Mouse (Mus musculus) frontal cortex, postnatal 14 days (tissue): ENCODE results near the gene Gucd1.
"Not testable (repeated sequence)": the region's sequence is repeated elsewhere in the genome, so short reads cannot be mapped to it uniquely, and the experiment has no call there.

ENCODE experiments used
- DNase-seq, 2 experiments: peaks; one replicate each; pipeline ENCODE4 v3.0.0; 2022; ENCODE audit warnings: low spot score in 2 of 2

The Gucd1 gene

GRCm38 (mm10) chr10:75438132-75438810 lies 79.5 kb downstream of the Gucd1 start:
- peak in 1 of 2 experiments; percentile 33 for DNase-seq

- no peak for DNase-seq
Measured at GRCm38 (mm10) chr10:75437284-75437683, 80.5 kb downstream of the Gucd1 start.

GRCm38 (mm10) chr10:75436604-75437217 lies 81.1 kb downstream of the Gucd1 start:
- DNase-seq = peak; percentile 53 to 87

GRCm38 (mm10) chr10:75430633-75431032 lies 87.1 kb downstream of the Gucd1 start:
- no peak for DNase-seq

GRCm38 (mm10) chr10:75430147-75430537 lies 87.6 kb downstream of the Gucd1 start:
- DNase-seq = no peak

- DNase-seq = no peak
Measured at GRCm38 (mm10) chr10:75429522-75430146, 88.1 kb downstream of the Gucd1 start.

- no peak for DNase-seq
Measured at GRCm38 (mm10) chr10:75429004-75429380, 88.8 kb downstream of the Gucd1 start.

- DNase-seq = no peak
Measured at GRCm38 (mm10) chr10:75428049-75429003, 89.4 kb downstream of the Gucd1 start.

- DNase-seq = no peak
Measured at GRCm38 (mm10) chr10:75424498-75424901, 93.3 kb downstream of the Gucd1 start.

- no peak for DNase-seq
Measured at GRCm38 (mm10) chr10:75418747-75419146, 99.0 kb downstream of the Gucd1 start.

GRCm38 (mm10) chr10:75417363-75418042 lies 100.3 kb downstream of the Gucd1 start:
- no peak for DNase-seq

- DNase-seq = no peak
Measured at GRCm38 (mm10) chr10:75414925-75415324, 102.8 kb downstream of the Gucd1 start.

- no peak for DNase-seq
Measured at GRCm38 (mm10) chr10:75412114-75413103, 105.4 kb downstream of the Gucd1 start.

GRCm38 (mm10) chr10:75411343-75412113 lies 106.2 kb downstream of the Gucd1 start:
- not testable (repeated sequence) for DNase-seq

GRCm38 (mm10) chr10:75407741-75408140 lies 110.0 kb downstream of the Gucd1 start:
- no peak for DNase-seq

GRCm38 (mm10) chr10:75406755-75407154 lies 111.0 kb downstream of the Gucd1 start:
- no peak for DNase-seq

- DNase-seq = no peak
Measured at GRCm38 (mm10) chr10:75405916-75406315, 111.9 kb downstream of the Gucd1 start.

GRCm38 (mm10) chr10:75400958-75401357 lies 116.8 kb downstream of the Gucd1 start, which contains the start of gene Upb1:
Gene Upb1 (plus strand): TSS chr10:75401115.
- no peak for DNase-seq

GRCm38 (mm10) chr10:75396966-75397365 lies 120.8 kb downstream of the Gucd1 start:
- DNase-seq = peak in 1 of 2 experiments; percentile 24
